Mouse (Mus musculus) bone marrow, adult 2 months (tissue): ENCODE results near the gene Ulk1. TPM values are rescaled to one million over a fixed set of nuclear protein-coding genes. Genes with fewer than 3 reads are reported as not detected.

Source experiments
- H3K27ac ChIP-seq: fragments of 200-500 bp; 2 replicates; pipeline ENCODE4 v1.5.1; 2012; ENCODE audit warnings: low read depth, mild to moderate bottlenecking, control low read depth, inconsistent platforms, low read length; ENCODE audit not compliant: control insufficient read depth, poor library complexity, insufficient read depth
- H3K4me1 ChIP-seq: fragments of 200-500 bp; 2 replicates; pipeline ENCODE4 v1.6.1; 2011; ENCODE audit warnings: low read length; ENCODE audit not compliant: control insufficient read depth, insufficient read depth
- H3K4me3 ChIP-seq: fragments of 200-500 bp; replicated peaks from 2 replicates; pipeline ENCODE3; 2011; ENCODE audit warnings: mild to moderate bottlenecking, low read depth, low read length, control low read depth; ENCODE audit not compliant: control insufficient read depth
- CTCF ChIP-seq: fragments of 200-500 bp; IDR thresholded peaks from 2 replicates; pipeline ENCODE4 v1.5.1; 2011; ENCODE audit warnings: low read length, control low read depth; ENCODE audit not compliant: control insufficient read depth, insufficient read depth
- POLR2A ChIP-seq: fragments of 200-500 bp; IDR thresholded peaks from 2 replicates; pipeline ENCODE4 v1.6.1; 2011; ENCODE audit warnings: low read depth, mild to moderate bottlenecking, control low read depth, low read length, borderline replicate concordance; ENCODE audit not compliant: control insufficient read depth
- WGBS: fragments of 180-500 bp; shearing (Covaris S2); methylation state at CpG from one replicate; pipeline ENCODE4 v1.1.7; 2018; 5-methylcytosine and 5-hydroxymethylcytosine counted together
- polyA plus RNA-seq: library from polyadenylated mRNA; stranded (reverse); fragments of >200 nt; gene quantifications from 2 replicates; pipeline ENCODE4 v1.2.4, GENCODE M21; 2011; ENCODE audit warnings: low replicate concordance; ENCODE audit not compliant: missing spikeins, insufficient read depth, insufficient read length

The Ulk1 gene
- polyA plus RNA-seq, 1 experiment, result 64.6 TPM

DNA sequence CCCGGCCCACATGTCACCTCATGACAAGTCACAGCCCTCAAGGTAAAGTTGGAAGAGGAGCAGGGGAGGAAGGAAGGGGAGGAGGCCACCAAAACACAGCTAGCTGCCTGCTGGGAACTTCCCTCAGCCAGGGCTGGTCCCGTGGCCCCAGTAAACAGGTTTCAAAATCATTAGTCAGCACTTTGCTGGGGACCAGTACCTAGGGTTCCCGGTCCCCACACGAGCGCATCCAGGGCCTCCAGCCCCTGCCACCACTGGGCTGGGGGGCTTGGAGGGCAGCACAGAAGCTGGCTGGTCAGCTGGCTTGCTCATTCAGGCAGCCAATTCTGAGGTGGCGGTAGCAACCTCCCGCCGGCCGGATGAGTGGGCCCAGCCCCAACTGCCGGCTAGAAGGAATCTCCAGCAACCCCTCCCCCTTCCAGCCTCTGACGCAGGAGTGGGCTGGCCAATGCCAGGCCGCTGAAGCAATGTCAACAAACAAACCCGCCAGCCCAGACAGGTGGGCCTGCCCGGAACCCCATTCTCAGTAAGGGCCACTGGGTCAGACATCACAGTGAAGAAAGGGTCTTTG lies 1.8 kb downstream of the Ulk1 start:
- Histone ChIP-seq H3K4me3 (peak overlapping the region; percentile 93), H3K4me1 (no peaks in the 10 kb centered on the region; the same call in 1 of the 2 replicates), H3K27ac (peak overlapping the region; percentile 92)
- TF ChIP-seq POLR2A (peak; percentile 77; the same call in 1 of the 2 replicates), CTCF (no peak)
- WGBS, result 3% methylated on average over 14 of the region's 14 CpGs

DNA sequence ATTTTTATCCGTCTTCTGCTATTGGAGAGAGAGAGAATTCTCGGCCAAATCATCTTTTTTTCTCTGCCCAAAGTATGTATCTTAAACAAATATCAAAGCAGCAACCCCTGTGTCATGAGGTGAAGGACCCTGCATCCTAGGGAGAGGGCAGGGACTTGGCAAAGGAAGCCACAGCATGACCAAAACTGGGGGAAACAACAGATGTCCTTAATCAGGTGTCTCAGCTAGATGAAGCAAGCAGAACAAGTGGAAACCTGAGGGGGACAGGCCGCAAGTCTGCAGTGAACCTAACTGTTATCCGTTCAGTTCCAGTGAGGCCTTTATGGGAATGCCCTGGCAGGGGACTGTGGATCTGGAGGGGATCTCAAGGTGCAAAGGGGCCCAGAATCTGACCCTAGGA lies 2.4 kb downstream of the Ulk1 start:
- Histone ChIP-seq H3K27ac (peak overlapping the region; percentile 92), H3K4me3 (peak overlapping the region; percentile 93), H3K4me1 (no peaks in the 10 kb centered on the region; the same call in 1 of the 2 replicates)
- 73% methylated on average over 4 of the region's 4 CpGs for WGBS
- no peak for TF ChIP-seq POLR2A
- TF ChIP-seq CTCF, result no peak

DNA sequence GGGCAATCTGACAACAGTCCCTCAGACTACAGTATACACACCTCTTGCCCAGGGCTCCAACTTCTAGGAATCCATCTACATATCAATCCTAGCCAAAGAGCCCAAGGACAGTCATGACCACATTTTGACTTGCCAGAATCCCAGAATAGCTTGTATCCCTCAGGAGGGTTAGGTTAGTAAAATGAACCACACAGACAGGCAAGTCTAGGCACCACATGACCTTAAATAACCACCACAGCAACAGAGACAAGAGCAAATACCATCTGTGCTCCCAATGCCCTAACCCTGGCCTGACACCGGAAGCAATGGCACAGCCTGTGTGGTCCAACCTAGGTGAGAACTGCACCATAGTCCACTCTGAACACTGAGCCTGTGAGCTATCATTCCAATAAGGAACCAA lies 3.2 kb downstream of the Ulk1 start:
- 80% methylated on average over 1 of the region's 1 CpGs for WGBS
- H3K4me1 ChIP-seq, result no peaks in the 10 kb centered on the region; the same call in 1 of the 2 replicates
- H3K4me3 ChIP-seq, result no peak overlapping the region
- H3K27ac ChIP-seq, result no peak overlapping the region
- TF ChIP-seq POLR2A (no peak), CTCF (no peak)

- TF ChIP-seq POLR2A (no peak), CTCF (no peak)
- H3K27ac ChIP-seq, result no peak overlapping the region
- H3K4me1 ChIP-seq, result peaks cover under 1% of the 10 kb centered on the region
Observed at GRCm38 (mm10) chr5:110806154-110806553, 3.7 kb downstream of the Ulk1 start.

DNA sequence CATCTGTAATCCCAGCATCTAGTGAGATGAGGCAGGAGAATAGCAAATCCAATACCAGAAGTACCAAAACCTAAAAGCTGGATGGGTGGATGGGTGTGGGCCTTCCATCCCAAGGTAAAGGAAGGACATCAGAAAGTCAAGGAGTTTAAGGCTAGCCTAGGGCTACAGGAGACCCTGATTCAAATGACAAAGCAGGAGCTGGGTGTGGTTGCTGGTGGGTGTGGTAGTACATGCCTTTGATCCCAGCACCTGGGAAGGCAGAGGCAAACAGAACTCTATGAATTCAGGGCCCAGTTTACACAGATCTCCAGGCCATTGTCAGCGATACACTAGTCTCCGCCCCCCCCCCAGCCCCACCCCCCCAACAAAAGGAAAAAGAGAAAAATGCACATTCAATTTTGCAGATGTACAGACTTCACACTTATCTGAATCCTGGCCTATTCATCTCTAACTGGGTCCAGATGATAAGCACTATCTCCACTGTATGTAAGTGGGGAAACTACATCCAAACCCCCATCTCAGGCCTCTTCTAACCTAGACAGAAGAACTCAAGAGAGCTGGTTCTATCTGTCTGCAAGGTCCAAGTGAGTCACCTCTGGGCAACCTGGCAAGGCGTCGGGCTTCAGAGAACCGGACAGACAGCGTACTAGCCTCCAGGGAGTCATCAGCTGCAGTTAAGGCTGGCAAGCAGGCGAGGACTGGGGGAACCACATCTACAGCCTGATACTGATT lies 5.7 kb downstream of the Ulk1 start:
- H3K27ac ChIP-seq, result no peak overlapping the region
- H3K4me1 ChIP-seq, result peaks cover 2% of the 10 kb centered on the region
- no peak overlapping the region for H3K4me3 ChIP-seq
- WGBS, result 70% methylated on average over 7 of the region's 7 CpGs
- TF ChIP-seq POLR2A (no peak), CTCF (no peak)

More at GRCm38 (mm10) chr5:110806154-110806553, 3.7 kb downstream of the Ulk1 start:
- 86% methylated on average over 4 of the region's 4 CpGs for WGBS
- no peak overlapping the region for H3K4me3 ChIP-seq

- Histone ChIP-seq H3K27ac (no peak overlapping the region), H3K4me3 (no peak overlapping the region), H3K4me1 (peaks cover 2% of the 10 kb centered on the region)
- TF ChIP-seq POLR2A, result no peak
- TF ChIP-seq CTCF, result no peak
Observed at GRCm38 (mm10) chr5:110802809-110803208, 7.1 kb downstream of the Ulk1 start.

DNA sequence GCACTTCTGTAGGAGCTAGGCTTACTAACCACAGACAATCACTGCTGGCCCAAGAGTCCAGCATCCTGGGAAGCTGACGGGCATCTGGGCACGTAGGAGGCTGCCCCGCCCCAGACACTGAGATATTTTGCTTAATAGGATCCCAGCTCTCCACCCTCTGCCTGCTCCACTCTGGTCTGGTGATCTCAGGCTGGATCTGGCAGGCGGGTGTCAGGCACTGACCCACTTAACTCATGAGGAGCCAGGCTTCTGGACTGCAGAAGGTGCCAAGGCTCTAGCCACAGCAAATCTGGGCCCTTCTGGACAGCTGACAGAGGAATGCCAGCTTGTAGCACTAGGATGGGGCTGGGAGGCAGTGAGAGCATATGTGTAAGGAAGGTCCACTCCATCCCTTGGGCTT lies 7.7 kb downstream of the Ulk1 start:
- no peak for TF ChIP-seq POLR2A
- no peak for TF ChIP-seq CTCF
- no peak overlapping the region for H3K27ac ChIP-seq
- peaks cover 2% of the 10 kb centered on the region; the same call in 1 of the 2 replicates for H3K4me1 ChIP-seq
- WGBS, result 81% methylated on average over 4 of the region's 4 CpGs
- no peak overlapping the region for H3K4me3 ChIP-seq

DNA sequence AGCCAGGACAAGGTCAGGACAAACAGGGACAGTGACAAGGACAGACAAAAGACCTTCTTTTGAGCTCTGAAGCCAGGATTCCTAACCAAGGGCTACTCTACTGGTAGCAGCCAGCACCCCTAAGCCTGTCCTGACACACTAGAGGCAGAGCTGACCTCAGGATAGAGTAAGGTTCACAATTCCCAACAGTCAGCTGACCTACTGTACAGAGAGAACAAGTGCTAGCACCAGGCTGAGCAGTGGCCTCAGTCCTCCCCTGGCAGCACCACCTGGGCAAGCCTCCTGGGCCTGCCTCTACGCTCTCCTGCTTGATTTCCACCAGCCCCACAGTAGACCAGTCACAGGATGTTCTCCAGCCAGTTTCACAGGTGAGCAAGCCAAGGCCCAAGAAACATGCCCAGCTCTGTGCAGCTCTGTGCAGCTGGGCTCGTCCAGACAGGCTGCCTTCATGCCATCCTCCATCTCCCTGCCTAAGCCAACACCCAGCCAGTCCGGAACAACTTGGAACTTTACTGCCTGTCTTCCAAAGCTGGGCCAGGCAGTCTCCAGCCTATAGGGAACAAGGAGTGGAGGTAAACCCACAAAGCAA lies 8.8 kb downstream of the Ulk1 start:
- no peak overlapping the region for H3K4me3 ChIP-seq
- 84% methylated on average over 3 of the region's 3 CpGs for WGBS
- H3K27ac ChIP-seq, result no peak overlapping the region
- TF ChIP-seq CTCF, result no peak
- TF ChIP-seq POLR2A, result no peak
- peaks cover 2% of the 10 kb centered on the region; the same call in 1 of the 2 replicates for H3K4me1 ChIP-seq
